Mouse (Mus musculus): ENCODE data around the gene Vdac1.

DNA sequence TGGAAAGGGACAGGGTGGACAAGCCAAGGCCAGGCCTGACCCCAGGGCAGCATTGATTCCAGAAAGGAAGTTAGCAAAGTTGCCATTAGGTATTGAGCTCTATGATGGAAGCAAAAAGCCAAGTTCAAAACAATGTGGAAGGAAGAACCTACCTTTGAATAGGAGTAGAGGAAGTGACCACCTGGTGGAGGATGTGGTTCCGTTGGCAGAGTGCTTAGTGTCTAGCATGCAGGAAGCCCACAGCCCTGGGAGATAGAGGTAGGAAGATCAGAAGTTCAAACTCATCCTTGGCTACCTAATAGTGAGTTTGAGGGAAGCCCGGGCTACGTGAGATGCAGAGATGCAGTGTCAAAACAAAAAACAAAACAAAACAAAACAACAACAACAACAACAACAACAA lies 8.4 kb upstream of the Vdac1 start:
- TF ChIP-seq POLR2A (IDR thresholded peaks at IDR 0.05; ENCODE audit: borderline replicate concordance, low read depth, low read length) (no peak), CTCF (IDR thresholded peaks at IDR 0.05; ENCODE audit: low read depth, low read length) (no peak)

All from bone marrow macrophage, adult 2 months (primary cell).